Mouse (Mus musculus) CH12.LX (cell line): ENCODE measurements at regions not wholly inside any gene's neighbourhood (a gene's known extent, or its start where the extent isn't known, plus 50 kb on each side); places are given as distances from the start of the nearest gene placed in this dataset.

Experiments used
- CHD2 ChIP-seq: IDR thresholded peaks from 2 replicates; pipeline ENCODE4 v1.6.1; 2011; ENCODE audit warnings: low read length, improper control_type of control experiment
- CTCF ChIP-seq, 2 experiments: IDR thresholded peaks in 1 of 2; conservative IDR thresholded peaks in 1 of 2; 2 replicates each; pipeline ENCODE4 v1.5.1; 2011 to 2012; ENCODE audit warnings: low read depth in 2 of 2, low read length in 2 of 2, improper control_type of control experiment in 1 of 2, inconsistent platforms in 1 of 2, mild to moderate bottlenecking in 1 of 2, moderate library complexity in 1 of 2
- E2F4 ChIP-seq: IDR thresholded peaks from 2 replicates; pipeline ENCODE4 v1.6.1; 2011; ENCODE audit warnings: low read depth, low read length, improper control_type of control experiment; ENCODE audit not compliant: insufficient replicate concordance
- ELF1 ChIP-seq: IDR thresholded peaks from 2 replicates; pipeline ENCODE4 v1.6.1; 2014; ENCODE audit warnings: low read depth, mild to moderate bottlenecking, inconsistent platforms, low read length, improper control_type of control experiment
- EP300 ChIP-seq: IDR thresholded peaks from 2 replicates; pipeline ENCODE4 v1.6.1; 2011; ENCODE audit warnings: low read length, improper control_type of control experiment
- JUN ChIP-seq: IDR thresholded peaks from 2 replicates; pipeline ENCODE4 v1.6.1; 2011; ENCODE audit warnings: low read depth, mild to moderate bottlenecking, low read length, improper control_type of control experiment, moderate library complexity; ENCODE audit not compliant: insufficient read depth
- MEF2A ChIP-seq: IDR thresholded peaks from 2 replicates; pipeline ENCODE4 v1.6.1; 2014; ENCODE audit warnings: low read depth, mild to moderate bottlenecking, inconsistent platforms, low read length, improper control_type of control experiment, borderline replicate concordance
- POLR2A ChIP-seq: IDR thresholded peaks from 2 replicates; pipeline ENCODE4 v1.6.1; 2011; ENCODE audit warnings: low read depth, mild to moderate bottlenecking, improper control_type of control experiment, low read length
- POLR2AphosphoS2 ChIP-seq: IDR thresholded peaks from 2 replicates; pipeline ENCODE4 v1.6.1; 2011; ENCODE audit warnings: low read depth, low read length, improper control_type of control experiment
- RCOR1 ChIP-seq: conservative IDR thresholded peaks from 2 replicates; pipeline ENCODE4 v1.6.1; 2012; ENCODE audit warnings: low read depth, mild to moderate bottlenecking, inconsistent platforms, low read length, improper control_type of control experiment

DNA sequence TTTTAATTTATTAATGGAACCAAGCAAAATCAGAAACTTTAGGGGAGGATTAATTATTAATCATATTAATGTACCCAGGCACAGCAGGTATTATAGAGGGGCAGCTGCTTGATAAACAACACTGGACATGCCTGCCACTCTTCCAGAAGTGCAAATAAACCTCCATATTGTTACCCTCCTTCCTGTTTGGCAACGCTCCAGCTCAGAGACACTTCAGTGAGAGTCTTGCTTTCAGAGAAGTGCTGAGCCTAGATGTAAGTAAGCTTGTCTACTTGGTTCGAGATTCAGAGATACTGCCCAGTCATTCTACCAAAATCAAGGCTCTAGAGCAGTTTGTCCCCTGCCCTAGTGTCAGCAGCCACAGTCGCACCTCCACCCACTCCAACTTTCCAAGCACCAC is 56.7 kb upstream of the Dusp10 start:
- TF ChIP-seq JUN (no peak), CTCF (conservative IDR thresholded peaks at IDR 0.05 in 1 of 2, IDR thresholded peaks at IDR 0.05 in 1 of 2; ENCODE audit: low read depth in 2 of 2, low read length in 2 of 2) (no peak), EP300 (no peak), ELF1 (no peak), POLR2AphosphoS2 (no peak), E2F4 (no peak), POLR2A (no peak), CHD2 (no peak), RCOR1 (no peak), MEF2A (no peak)
